Mouse (Mus musculus) olfactory bulb, adult 2 months (tissue): ENCODE results near the gene Cox19. TPM values are rescaled to one million over a fixed set of nuclear protein-coding genes. Genes with fewer than 3 reads are reported as not detected.
A peak's percentile ranks its signal among the peaks of the same experiment; 100 is the strongest.

Experiments
- H3K27ac ChIP-seq: fragments of 200-500 bp; 2 replicates; pipeline ENCODE4 v1.5.1; 2012; ENCODE audit warnings: low read depth, low read length; ENCODE audit not compliant: insufficient read depth
- H3K4me1 ChIP-seq: fragments of 200-500 bp; 2 replicates; pipeline ENCODE4 v1.6.1; 2012; ENCODE audit warnings: low read length; ENCODE audit not compliant: control insufficient read depth, insufficient read depth
- H3K4me3 ChIP-seq: fragments of 200-500 bp; 2 replicates; pipeline ENCODE4 v1.5.1; 2012; ENCODE audit warnings: mild to moderate bottlenecking, low read depth, low read length, moderate library complexity; ENCODE audit not compliant: insufficient read depth
- CTCF ChIP-seq: fragments of 200-500 bp; IDR thresholded peaks from 2 replicates; pipeline ENCODE4 v1.5.1; 2012; ENCODE audit warnings: low read depth, mild to moderate bottlenecking, low read length, moderate library complexity; ENCODE audit not compliant: insufficient read depth
- POLR2A ChIP-seq: fragments of 200-500 bp; IDR thresholded peaks from 2 replicates; pipeline ENCODE4 v1.6.1; 2012; ENCODE audit warnings: mild to moderate bottlenecking, low read depth, low read length, moderate library complexity; ENCODE audit not compliant: insufficient read depth
- WGBS: fragments of 180-500 bp; shearing (Covaris S2); methylation state at CpG from one replicate; pipeline ENCODE4 v1.1.7; 2018; 5-methylcytosine and 5-hydroxymethylcytosine counted together
- polyA plus RNA-seq: library from polyadenylated mRNA; stranded (reverse); fragments of >200 nt; gene quantifications from 2 replicates; pipeline ENCODE4 v1.2.4, GENCODE M21; 2012; ENCODE audit warnings: low replicate concordance; ENCODE audit not compliant: missing spikeins, insufficient read depth, insufficient read length

Cox19 gene
- polyA plus RNA-seq, 1 experiment = not detected

GRCm38 (mm10) chr5:139374841-139375240, 23.6 kb upstream of the Cox19 start:
- 85% methylated on average over 2 of the region's 2 CpGs for WGBS
- TF ChIP-seq POLR2A (no peak), CTCF (no peak)

GRCm38 (mm10) chr5:139373889-139374444, 22.7 kb upstream of the Cox19 start:
- H3K27ac ChIP-seq = no peak overlapping the region
- TF ChIP-seq POLR2A = no peak
- TF ChIP-seq CTCF = no peak
- H3K4me1 ChIP-seq = peaks cover 29% of the 10 kb centered on the region
- H3K4me3 ChIP-seq = no peak overlapping the region
- WGBS = 84% methylated on average over 6 of the region's 6 CpGs

More at GRCm38 (mm10) chr5:139374841-139375240, 23.6 kb upstream of the Cox19 start:
- Histone ChIP-seq H3K4me3 (no peak overlapping the region), H3K4me1 (peaks cover 34% of the 10 kb centered on the region), H3K27ac (no peak overlapping the region)

GRCm38 (mm10) chr5:139373126-139373525, 21.9 kb upstream of the Cox19 start:
- H3K27ac ChIP-seq = no peak overlapping the region
- H3K4me1 ChIP-seq = peaks cover 26% of the 10 kb centered on the region
- H3K4me3 ChIP-seq = no peak overlapping the region
- no peak for TF ChIP-seq CTCF
- no peak for TF ChIP-seq POLR2A
- 94% methylated on average over 3 of the region's 3 CpGs for WGBS

GRCm38 (mm10) chr5:139371631-139372401, 20.6 kb upstream of the Cox19 start:
- 3% methylated on average over 39 of the region's 39 CpGs for WGBS
- Histone ChIP-seq H3K4me1 (peaks cover 21% of the 10 kb centered on the region), H3K4me3 (peak overlapping the region; percentile 60), H3K27ac (peak overlapping the region; percentile 47; the same call in 1 of the 2 replicates)
- TF ChIP-seq CTCF (0 out of 2 replicates have a peak, but pooled peaks have one; percentile 31), POLR2A (peak; percentile 41; the same call in 1 of the 2 replicates)

GRCm38 (mm10) chr5:139371118-139371517, 19.9 kb upstream of the Cox19 start:
- WGBS = 59% methylated on average over 5 of the region's 5 CpGs
- H3K4me1 ChIP-seq = peaks cover 21% of the 10 kb centered on the region
- no peak for TF ChIP-seq CTCF
- TF ChIP-seq POLR2A = no peak
- H3K27ac ChIP-seq = no peak overlapping the region
- H3K4me3 ChIP-seq = no peak overlapping the region

- no peak overlapping the region for H3K27ac ChIP-seq
- 89% methylated on average over 6 of the region's 6 CpGs for WGBS
- peaks cover 22% of the 10 kb centered on the region for H3K4me1 ChIP-seq
- TF ChIP-seq CTCF (no peak), POLR2A (no peak)
- no peak overlapping the region for H3K4me3 ChIP-seq
Measured at GRCm38 (mm10) chr5:139370336-139370735, 19.1 kb upstream of the Cox19 start.

- TF ChIP-seq POLR2A (no peak), CTCF (no peak)
- WGBS = 82% methylated on average over 11 of the region's 11 CpGs
- no peak overlapping the region for H3K27ac ChIP-seq
Measured at GRCm38 (mm10) chr5:139368638-139369320, 17.6 kb upstream of the Cox19 start.

GRCm38 (mm10) chr5:139367884-139368458, 16.8 kb upstream of the Cox19 start:
- TF ChIP-seq POLR2A (no peak), CTCF (no peak)
- Histone ChIP-seq H3K27ac (no peak overlapping the region), H3K4me1 (peaks cover 34% of the 10 kb centered on the region), H3K4me3 (no peak overlapping the region)
- WGBS = 78% methylated on average over 4 of the region's 4 CpGs

More at GRCm38 (mm10) chr5:139368638-139369320, 17.6 kb upstream of the Cox19 start:
- Histone ChIP-seq H3K4me1 (peaks cover 34% of the 10 kb centered on the region), H3K4me3 (no peak overlapping the region)

- Histone ChIP-seq H3K4me3 (no peak overlapping the region), H3K4me1 (peaks cover 25% of the 10 kb centered on the region), H3K27ac (no peak overlapping the region)
- WGBS = 67% methylated on average over 11 of the region's 11 CpGs
- TF ChIP-seq POLR2A (no peak), CTCF (no peak)
Measured at GRCm38 (mm10) chr5:139366484-139366883, 15.3 kb upstream of the Cox19 start.
